Mouse (Mus musculus): ENCODE data around the gene Notch1.

Gene Notch1

GRCm38 (mm10) chr2:26529881-26530280 is 13.4 kb upstream of the Notch1 start:
- DNase-seq (ENCODE audit: low read depth), result no peak

GRCm38 (mm10) chr2:26529221-26529805 is 12.8 kb upstream of the Notch1 start:
- DNase-seq (ENCODE audit: low read depth), result peak; percentile 57

DNA sequence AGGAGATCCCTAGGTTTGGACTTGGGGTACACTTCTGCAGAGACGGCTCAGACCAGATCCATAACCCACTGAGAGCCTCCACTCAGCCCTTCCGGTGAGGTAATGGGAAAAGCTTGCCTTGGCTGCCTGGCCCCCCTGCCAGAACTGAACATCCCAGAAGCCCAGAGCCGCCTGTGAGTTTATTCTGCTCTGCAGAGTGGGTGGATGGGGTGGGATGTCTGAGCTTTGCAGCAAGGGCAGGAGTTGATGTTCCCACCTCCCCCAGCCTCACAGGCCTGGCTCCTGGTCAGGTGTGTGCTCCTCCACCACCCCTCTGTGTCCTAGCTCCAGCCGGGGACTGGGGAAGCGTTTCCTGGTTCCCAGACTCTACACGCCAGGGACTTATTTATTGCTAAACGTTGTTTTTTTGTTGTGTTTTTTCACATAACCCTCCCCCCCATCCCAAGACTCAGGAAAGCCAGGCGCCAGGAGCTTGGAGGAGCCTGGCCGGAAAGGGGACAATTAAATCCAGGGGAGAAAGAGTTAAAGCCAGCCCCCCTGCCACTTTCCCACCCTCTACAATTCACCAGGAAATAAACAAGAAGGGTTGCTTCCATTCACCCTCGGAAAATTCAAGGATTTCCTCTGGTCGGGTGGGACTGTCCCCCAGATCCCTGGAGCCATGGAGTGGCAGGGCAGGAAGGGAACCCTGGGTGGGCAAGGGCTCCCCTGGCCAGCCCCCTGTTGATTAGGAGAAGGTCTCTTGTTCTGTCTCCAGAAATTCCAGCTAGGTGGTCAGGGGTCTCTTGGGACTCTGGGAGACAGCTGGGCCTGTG is 10.2 kb upstream of the Notch1 start:
- DNase-seq (ENCODE audit: low read depth), result no peak

DNA sequence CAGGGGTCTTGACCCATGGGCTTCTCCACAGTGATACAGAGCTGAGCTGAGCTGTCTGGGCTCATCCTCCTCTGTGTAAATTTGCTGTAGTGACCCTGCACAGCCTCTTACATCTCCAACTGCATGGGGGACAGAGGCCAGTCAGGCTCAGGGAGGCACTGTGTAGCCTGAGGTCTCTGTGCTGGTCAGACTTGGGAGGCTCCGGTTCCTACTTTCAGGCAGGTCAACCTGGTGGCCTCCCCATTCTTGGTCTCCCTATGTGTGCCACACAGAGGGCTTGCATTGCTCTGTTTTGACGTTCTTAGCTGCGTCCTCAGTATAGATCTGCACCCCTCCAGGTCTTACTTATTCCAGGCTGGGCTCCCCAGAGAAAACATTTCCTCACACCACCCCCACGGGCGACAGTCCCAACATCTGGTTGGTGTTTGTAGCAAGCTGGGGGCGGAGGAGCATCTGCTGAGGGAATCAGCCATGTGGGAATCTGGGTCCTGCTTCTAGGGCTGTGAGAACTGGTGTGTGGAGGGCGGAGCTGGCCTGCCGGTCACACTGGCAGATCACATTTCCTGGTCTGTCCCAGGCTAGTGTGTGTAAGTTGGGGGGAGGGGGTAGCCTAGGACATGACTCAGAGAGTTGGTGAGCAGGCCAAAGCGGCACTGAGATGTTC is 9.0 kb upstream of the Notch1 start:
- DNase-seq (ENCODE audit: low read depth), result peak; percentile 89

DNA sequence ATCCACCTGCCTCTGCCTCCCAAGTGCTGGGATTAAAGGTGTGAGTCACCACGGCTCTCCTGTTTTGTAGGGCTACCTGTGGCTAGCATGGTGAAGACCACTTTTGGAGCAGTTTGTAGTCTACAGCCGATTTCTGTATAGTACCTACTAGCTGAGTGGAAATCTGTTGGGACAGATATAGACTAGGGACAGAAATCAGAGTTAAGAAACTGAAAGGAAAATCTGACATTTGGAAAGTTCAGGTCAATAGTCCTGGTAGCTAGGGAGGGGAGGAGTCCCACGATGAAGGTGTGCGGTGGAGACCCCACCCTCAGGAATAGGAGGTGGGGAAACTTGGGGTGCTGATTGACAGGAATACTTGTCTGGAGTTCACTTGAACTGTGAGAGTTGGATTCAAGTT is 5.9 kb upstream of the Notch1 start:
- DNase-seq (ENCODE audit: low read depth), result no peak

DNA sequence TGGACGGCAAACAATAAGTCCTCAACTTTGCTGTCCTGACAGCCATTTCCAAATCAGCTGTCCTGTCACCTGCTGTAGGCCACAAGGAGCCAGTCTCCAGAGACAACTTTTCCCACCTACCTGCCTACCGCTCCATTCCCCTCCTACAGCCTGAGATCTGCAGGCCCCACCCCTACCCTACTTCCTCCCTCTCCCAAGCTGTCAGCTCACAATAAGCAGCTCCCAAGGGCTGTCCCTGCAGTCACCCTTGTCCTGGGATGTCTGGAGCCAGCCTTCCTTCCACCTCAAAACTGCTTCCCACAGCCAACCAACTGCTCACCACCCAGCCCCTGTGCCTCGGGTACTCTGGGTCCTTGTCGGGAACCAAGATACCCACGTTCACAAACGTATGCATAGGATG is 3.3 kb upstream of the Notch1 start:
- DNase-seq (ENCODE audit: low read depth), result no peak

GRCm38 (mm10) chr2:26516987-26517386 is 524 bp upstream of the Notch1 start:
- DNase-seq (ENCODE audit: low read depth), result no peak

DNA sequence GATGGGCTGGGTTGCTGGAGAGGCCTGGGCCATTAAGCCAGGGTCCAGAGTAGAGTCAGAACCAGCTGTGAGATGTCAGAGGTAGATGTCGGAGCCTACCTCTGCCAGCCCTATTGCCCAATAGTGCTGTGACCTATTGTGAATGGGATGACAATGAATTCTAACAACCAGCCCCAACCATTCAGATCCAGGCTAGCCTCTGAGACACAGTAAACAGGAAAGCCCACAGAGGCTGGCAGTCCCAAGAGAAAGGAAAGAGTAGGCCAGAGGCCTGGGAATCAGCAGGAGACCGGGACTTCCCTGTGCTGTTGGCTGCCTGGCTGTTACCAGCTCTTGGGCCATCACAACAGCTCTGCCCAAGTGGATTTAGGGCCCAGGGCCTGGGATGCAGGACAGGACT is 1.1 kb downstream of the Notch1 start:
- no peak for DNase-seq (ENCODE audit: low read depth)

DNA sequence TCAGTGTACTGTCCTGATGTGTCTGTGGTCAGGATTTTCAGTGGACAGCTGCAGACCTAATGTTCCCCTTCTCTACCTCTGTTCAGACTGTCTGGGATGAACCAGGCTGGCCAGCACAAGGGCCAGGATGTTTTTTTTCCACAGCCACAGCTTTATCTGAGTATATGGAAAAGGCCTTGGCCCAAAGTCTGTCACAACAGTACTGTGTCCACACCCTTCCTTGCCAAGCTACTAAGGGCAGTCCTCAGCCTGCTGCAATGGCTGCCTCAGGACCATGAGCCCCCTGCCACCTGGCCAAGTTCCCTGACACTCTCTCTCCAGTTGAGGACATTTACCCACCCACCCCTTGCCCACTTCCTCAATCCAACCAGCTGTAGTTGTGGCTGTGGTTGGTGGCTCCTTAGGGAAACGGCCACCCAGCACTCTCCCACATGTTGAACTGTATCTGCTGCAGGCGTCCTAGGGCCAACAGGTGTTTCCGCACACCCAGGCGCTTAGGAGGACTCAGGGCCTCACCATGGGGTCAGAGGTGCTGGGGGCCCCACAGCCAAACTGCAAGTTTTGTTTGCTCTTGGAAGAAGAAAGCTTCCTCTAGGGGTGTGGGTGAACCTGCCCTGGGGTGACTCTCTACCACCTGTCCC is 3.2 kb downstream of the Notch1 start:
- DNase-seq (ENCODE audit: low read depth), result no peak

GRCm38 (mm10) chr2:26508661-26509060 is 7.8 kb downstream of the Notch1 start:
- no peak for DNase-seq (ENCODE audit: low read depth)

DNA sequence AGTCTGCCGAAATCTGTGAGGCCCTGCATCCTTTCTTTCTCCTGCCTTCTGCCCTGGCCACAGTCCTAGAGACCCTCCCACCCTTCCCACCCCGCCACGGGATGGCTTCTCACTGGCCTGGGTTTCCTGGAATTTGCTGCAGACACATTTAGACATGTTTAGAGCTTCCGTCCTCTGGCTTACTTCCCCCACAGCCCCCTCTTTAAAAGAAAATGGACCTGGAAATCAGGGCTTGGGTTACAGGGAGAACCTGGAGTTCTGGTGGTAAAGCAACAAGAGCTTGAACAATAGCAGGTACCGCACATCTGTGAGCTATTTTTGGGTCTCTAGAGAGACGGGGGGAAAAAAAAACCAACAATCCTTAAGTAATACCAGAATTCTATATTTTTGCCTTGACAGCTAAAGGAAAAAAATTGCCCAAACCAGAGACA is 8.5 kb downstream of the Notch1 start:
- DNase-seq (ENCODE audit: low read depth), result peak; percentile 73

DNA sequence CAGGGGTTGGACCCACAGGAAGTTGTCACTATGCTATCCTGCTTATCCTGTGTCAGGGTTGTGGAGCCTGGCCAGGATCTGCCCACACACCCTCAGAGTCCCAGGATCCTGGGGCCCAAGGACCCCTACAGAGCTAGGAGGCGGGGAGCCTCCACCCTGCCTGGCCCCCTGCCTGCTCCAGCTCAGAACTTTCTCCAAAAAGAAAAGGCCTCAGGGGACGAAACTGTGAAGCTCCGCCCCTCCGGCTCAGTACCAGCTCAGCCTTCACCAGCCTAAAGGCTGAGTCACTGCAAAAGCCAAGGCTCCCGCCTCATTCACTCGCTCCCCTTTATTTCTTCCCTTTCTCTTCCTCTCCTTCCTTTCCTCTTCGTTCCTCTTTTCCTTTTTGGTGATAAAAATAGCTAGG is 9.0 kb downstream of the Notch1 start:
- DNase-seq (ENCODE audit: low read depth), result peak; percentile 97

- DNase-seq (ENCODE audit: low read depth), result no peak
Observed at GRCm38 (mm10) chr2:26506746-26507280, 9.7 kb downstream of the Notch1 start.

DNA sequence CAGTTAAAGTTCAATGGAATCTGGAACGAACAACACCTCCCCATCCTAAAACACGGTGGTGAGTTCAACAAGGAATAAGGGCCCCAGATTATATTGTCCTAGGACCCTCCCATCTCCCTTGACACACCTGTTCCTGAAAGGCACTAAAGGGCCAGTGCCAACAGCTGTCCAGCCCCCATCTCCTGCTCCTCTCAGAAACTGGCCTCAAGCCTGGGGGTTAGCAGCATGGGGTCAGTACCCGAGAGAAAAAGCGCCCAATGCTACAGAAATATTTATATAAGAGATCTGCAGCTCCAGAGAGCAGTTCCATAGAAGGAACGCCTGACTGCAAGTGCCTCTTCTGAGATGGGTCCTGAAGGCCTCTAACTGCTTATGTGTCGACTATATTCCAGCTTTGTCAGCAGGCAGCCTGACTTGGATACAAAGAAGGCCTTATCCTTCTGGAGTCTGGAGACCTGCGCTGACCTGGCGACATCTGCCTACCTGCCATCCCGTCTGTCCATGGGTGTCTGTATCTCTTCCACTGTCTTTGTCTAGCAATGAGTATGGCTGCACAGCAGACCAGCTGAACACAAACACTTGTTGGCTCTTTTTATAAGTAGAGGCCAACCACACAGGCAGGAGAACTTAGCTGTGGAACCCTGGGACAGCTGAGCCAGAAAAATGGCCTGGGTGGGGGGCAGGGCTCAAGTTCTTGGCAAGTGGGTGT is 11.5 kb downstream of the Notch1 start:
- no peak for DNase-seq (ENCODE audit: low read depth)

GRCm38 (mm10) chr2:26503661-26504575 is 12.5 kb downstream of the Notch1 start:
- peak; percentile 44 for DNase-seq (ENCODE audit: low read depth)

DNA sequence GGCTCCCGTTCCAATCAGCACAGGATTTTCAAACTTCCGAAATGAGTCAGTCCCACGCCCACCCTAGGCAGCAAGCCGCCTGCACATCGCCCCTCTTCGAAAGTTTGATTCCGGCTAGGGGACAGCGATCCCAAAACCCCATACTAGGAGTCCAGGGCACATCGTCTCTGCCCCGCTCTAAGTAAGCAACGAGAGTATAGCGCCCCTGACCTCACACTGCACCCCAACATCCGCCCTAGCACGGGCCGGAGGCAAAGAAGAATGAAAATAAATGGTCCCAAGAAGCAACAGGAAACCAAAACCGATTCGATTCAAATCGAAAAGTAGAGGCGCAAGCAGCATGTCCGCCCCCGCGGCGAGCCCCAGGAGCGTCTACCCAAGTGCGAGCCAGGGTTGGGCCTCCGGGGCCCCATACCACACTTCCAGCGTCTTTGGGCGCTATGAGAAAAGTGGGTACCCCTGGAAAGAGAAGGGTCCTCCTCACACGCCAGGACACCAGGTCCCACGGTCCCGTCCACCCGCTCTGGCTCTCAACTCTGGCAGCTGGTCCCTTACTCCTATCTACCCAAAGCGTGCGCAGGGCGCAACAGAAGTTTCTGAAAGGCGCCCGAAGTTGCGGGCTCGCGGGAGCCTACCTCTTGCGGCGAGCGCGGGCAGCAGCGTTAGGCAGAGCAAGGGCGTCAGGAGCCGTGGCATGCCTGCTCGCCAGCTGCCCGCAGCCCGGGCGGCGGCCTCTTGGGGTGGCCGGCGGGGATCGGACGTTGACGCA is 13.4 kb downstream of the Notch1 start:
- peak; percentile 35 for DNase-seq (ENCODE audit: low read depth)

- no peak for DNase-seq (ENCODE audit: low read depth)
Observed at GRCm38 (mm10) chr2:26502299-26502862, 14.1 kb downstream of the Notch1 start.

DNA sequence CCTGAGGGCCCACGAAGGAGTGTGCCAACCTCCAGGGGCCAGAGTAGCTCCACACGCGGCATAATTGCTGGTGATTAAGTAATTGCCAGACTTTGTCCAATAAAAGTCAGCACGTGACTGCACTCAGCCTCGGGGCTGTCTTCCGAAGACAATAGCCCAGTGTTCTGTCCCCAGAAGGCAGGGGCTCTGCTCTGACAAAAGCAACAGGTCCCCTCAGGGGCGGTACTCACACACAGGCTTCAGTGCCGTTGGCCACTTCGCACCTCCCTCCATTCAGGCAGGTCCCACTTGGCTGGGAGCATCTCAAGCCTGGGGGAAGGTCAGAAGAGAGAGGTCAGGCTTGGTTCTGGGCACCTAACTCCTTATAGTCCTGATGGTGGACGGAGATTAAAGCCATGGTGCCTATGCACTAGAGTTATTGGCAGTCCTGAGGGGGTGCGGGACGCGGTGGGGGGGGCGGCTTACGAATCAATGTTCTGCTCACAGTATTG is 14.8 kb downstream of the Notch1 start:
- no peak for DNase-seq (ENCODE audit: low read depth)

DNA sequence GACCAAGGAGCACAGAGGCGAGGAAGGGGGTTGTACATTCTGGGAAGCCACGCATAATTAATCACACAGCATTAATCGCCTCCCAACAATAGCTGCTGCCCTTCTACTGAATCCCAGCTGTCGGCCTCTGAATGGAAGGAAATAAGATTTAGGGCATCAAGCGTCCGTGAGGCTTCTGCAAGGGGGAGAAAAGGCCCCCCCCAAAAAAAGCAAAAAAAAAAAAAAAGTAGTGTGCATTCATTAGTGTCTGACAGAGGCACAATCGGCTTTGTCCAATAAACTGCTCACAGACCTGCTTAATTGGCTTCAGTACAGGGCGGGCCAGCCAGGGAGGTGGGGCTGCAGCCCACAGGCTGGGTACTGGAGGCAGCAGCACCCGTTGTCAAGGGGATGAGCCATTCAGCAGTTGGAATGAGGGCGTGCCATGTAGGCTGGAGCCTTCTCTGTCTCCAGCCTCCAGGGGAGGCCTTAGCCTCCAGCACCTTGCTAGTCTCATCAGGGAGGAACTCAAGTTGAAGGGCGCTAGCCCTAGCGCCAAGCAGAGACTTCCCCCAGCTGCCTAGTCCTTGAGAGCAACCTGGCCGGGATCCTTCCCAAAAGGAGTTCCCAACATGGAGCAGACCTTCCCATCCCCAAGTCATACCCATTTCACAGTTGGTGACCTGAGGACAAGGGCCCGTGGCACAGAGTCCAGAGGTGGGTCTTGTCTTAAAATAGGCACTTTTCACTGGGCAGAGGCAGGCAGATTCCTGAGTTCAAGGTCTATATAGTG is 15.7 kb downstream of the Notch1 start:
- DNase-seq (ENCODE audit: low read depth), result peak; percentile 35
